Comparison of ENCODE assay signal across 20 mouse cellular contexts in the genomic region with DNA sequence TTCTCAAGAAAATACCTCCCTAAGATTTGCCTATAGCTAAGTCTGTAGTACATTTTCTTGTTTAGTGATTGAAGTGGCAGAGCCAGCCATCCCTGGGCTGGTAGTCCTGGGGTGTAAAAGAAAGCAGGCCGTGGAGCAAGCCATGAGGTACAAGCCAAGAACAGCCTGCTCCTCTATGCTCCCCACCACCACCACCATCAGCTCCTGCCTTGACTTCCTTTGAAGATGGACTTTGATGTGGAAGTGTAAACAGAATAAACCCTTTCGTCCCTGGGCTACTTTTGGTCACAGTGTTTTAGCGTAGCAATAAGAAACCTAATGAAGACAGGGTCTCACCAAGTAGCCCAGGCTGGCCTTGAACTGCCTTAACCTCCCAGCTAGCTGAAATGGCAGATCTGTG. TPM values are rescaled to one million over a fixed set of nuclear protein-coding genes. Genes with fewer than 3 reads are reported as not detected.
"Had no signal": no experiment of that assay in that cellular context is flagged by ENCODE, and none has a peak within 500 bp of the region (broad histone marks: within the 10 kb centered on the region; RNA-seq: fewer than 3 reads in every experiment).

No protein-coding gene starts in this region.

- ATAC-seq: liver, postnatal 0 days; lung, postnatal 0 days; midbrain, embryonic 13.5 days; midbrain, embryonic 16.5 days had no signal

- H3K36me3 ChIP-seq: kidney, embryonic 15.5 days; limb, embryonic 12.5 days; limb, embryonic 15.5 days; midbrain, embryonic 13.5 days had no signal

- H3K4me3 ChIP-seq: kidney, embryonic 15.5 days; limb, embryonic 12.5 days; limb, embryonic 15.5 days; midbrain, embryonic 13.5 days had no signal

- DNase-seq: kidney, adult 8-10 months; kidney, postnatal 36 days; left cerebral cortex, postnatal 4 days; liver, postnatal 0 days; lung, embryonic 14.5 days had no signal

- H3K4me2 ChIP-seq: kidney, embryonic 15.5 days; limb, embryonic 12.5 days; limb, embryonic 15.5 days; liver, embryonic 11.5 days; lung, embryonic 14.5 days; midbrain, embryonic 13.5 days had no signal

- H3K9ac ChIP-seq: kidney, embryonic 15.5 days; limb, embryonic 12.5 days; limb, embryonic 15.5 days; liver, embryonic 14.5 days; liver, postnatal 0 days; lung, embryonic 14.5 days; midbrain, embryonic 13.5 days had no signal

- H3K4me1 ChIP-seq: kidney, embryonic 15.5 days; limb, embryonic 15.5 days had no signal

- H3K9me3 ChIP-seq: kidney, embryonic 15.5 days; limb, embryonic 12.5 days; limb, embryonic 15.5 days; midbrain, embryonic 13.5 days had no signal

- H3K27ac ChIP-seq: kidney, embryonic 15.5 days; limb, embryonic 12.5 days; limb, embryonic 15.5 days; liver, embryonic 14.5 days; macrophage; midbrain, embryonic 13.5 days had no signal

RNA-seq across cellular contexts. Expression of a gene that starts 2.3 kb away (rescaled TPM):
- total RNA-seq: layer of hippocampus, adult 8-10 months; layer of hippocampus, postnatal 14 days; left cerebral cortex, adult 8-10 months; left cerebral cortex, postnatal 14 days; left cerebral cortex, postnatal 4 days; megakaryocyte, adult 5-6 weeks had no signal
- polyA plus RNA-seq: kidney, embryonic 15.5 days; lung, embryonic 14.5 days; macrophage; midbrain, embryonic 13.5 days; midbrain, embryonic 16.5 days; neural tube, embryonic 14.5 days had no signal

RNA-seq across cellular contexts. Expression of a gene that starts 24.3 kb away (rescaled TPM):
- total RNA-seq: megakaryocyte, adult 5-6 weeks had no signal
